Mouse (Mus musculus) limb, embryonic 14.5 days (tissue): ENCODE measurements around the gene Cox7a2l. TPM values are rescaled to one million over a fixed set of nuclear protein-coding genes. Genes with fewer than 3 reads are reported as not detected.

Experiments used
- ATAC-seq: fragments of 200-750 bp; cut with Nextera tagmentation; 2 replicates; pipeline ENCODE4 v1.8.0; 2017; ENCODE audit warnings: low read depth, moderate number of reproducible peaks, moderate TSS enrichment; ENCODE audit not compliant: low FRiP score
- DNase-seq: peaks from one replicate; pipeline ENCODE4 v3.0.0-alpha.2; 2015; ENCODE audit warnings: low spot score
- H3K27ac ChIP-seq: fragments of 300-500 bp; sonication (generic); replicated peaks from 2 replicates; pipeline ENCODE4 v1.5.1; 2014; ENCODE audit warnings: low read depth, mild to moderate bottlenecking, low read length, moderate library complexity, mixed read lengths
- H3K27me3 ChIP-seq: fragments of 300-500 bp; sonication (generic); 2 replicates; pipeline ENCODE4 v1.6.1; 2014; ENCODE audit warnings: low read length, mixed read lengths; ENCODE audit not compliant: control insufficient read depth, insufficient read depth
- H3K36me3 ChIP-seq: fragments of 300-500 bp; sonication (generic); 2 replicates; pipeline ENCODE4 v1.6.1; 2014; ENCODE audit warnings: mild to moderate bottlenecking, low read length, moderate library complexity, mixed read lengths; ENCODE audit not compliant: control insufficient read depth, insufficient read depth
- H3K4me1 ChIP-seq: fragments of 300-500 bp; sonication (generic); 2 replicates; pipeline ENCODE4 v1.6.1; 2014; ENCODE audit warnings: antibody characterized with exemption, low read length, mixed read lengths; ENCODE audit not compliant: control insufficient read depth, insufficient read depth
- H3K4me2 ChIP-seq: fragments of 300-500 bp; sonication (generic); replicated peaks from 2 replicates; pipeline ENCODE4 v1.6.1; 2014; ENCODE audit warnings: low read depth, mild to moderate bottlenecking, low read length, moderate library complexity; ENCODE audit not compliant: severe bottlenecking
- H3K4me3 ChIP-seq: fragments of 300-500 bp; sonication (generic); replicated peaks from 2 replicates; pipeline ENCODE4 v1.5.1; 2014; ENCODE audit warnings: low read length
- H3K9ac ChIP-seq: fragments of 300-500 bp; sonication (generic); 2 replicates; pipeline ENCODE4 v1.6.1; 2014; ENCODE audit warnings: mild to moderate bottlenecking, low read depth, low read length, moderate library complexity; ENCODE audit not compliant: severe bottlenecking
- H3K9me3 ChIP-seq: fragments of 300-500 bp; sonication (generic); 2 replicates; pipeline ENCODE4 v1.6.1; 2016; ENCODE audit warnings: low read length; ENCODE audit not compliant: control insufficient read depth
- POLR2A ChIP-seq: fragments of 200-500 bp; IDR thresholded peaks from 2 replicates; pipeline ENCODE4 v1.8.0; 2012; ENCODE audit warnings: inconsistent platforms, mild to moderate bottlenecking, moderate library complexity, borderline replicate concordance; ENCODE audit not compliant: insufficient read depth, insufficient read length; ENCODE audit errors: extremely low read depth
- WGBS: fragments of 180-500 bp; shearing (Covaris S2); extraction: QIAGEN DNeasy Blood & Tissue Kit; methylation state at CpG from one replicate; pipeline ENCODE4 v1.1.7; 2014; 5-methylcytosine and 5-hydroxymethylcytosine counted together
- polyA plus RNA-seq, 2 experiments: library from polyadenylated mRNA; depleted of rRNA in 1 of 2; stranded (reverse) in 1 of 2; unstranded in 1 of 2; fragments of >200 nt; fragmentation: Nextera tagmentation in 1 of 2; extraction: Ambion mirVana in 1 of 2; gene quantifications; 2 replicates each; pipeline versions ENCODE4 v1.2.1 to v1.2.3; 2012 to 2014

Cox7a2l gene
- polyA plus RNA-seq, 2 experiments = 185 to 195 TPM

DNA sequence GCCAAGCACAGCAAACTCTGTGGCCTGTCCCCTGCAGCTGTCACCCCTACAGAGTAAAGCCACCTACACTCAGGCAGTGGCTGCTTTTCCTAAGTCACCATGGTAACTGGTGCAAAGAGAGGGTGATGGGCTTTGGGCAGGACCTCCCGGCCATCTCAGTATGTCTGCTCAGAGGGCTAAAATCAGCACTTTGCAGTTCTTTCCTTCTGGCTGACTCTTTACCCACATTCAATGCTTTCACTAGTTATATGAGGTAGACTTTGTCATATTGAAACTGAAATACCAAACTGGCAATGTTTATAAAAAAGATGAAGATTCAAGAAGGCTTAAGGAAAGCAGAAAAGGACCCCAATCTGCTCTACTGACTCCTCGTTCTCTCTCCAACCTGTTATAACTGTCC is 33.3 kb downstream of the Cox7a2l start:
- H3K27ac ChIP-seq = no peak overlapping the region
- H3K4me2 ChIP-seq = no peak overlapping the region
- peaks cover 33% of the 10 kb centered on the region for H3K36me3 ChIP-seq
- TF ChIP-seq POLR2A = no peak
- no peak overlapping the region for H3K4me3 ChIP-seq
- no peak for ATAC-seq
- DNase-seq = no peak
- H3K27me3 ChIP-seq = no peaks in the 10 kb centered on the region
- 90% methylated on average over 2 of the region's 2 CpGs for WGBS
- H3K9me3 ChIP-seq = no peaks in the 10 kb centered on the region
- H3K4me1 ChIP-seq = no peaks in the 10 kb centered on the region
- H3K9ac ChIP-seq = no peak overlapping the region

DNA sequence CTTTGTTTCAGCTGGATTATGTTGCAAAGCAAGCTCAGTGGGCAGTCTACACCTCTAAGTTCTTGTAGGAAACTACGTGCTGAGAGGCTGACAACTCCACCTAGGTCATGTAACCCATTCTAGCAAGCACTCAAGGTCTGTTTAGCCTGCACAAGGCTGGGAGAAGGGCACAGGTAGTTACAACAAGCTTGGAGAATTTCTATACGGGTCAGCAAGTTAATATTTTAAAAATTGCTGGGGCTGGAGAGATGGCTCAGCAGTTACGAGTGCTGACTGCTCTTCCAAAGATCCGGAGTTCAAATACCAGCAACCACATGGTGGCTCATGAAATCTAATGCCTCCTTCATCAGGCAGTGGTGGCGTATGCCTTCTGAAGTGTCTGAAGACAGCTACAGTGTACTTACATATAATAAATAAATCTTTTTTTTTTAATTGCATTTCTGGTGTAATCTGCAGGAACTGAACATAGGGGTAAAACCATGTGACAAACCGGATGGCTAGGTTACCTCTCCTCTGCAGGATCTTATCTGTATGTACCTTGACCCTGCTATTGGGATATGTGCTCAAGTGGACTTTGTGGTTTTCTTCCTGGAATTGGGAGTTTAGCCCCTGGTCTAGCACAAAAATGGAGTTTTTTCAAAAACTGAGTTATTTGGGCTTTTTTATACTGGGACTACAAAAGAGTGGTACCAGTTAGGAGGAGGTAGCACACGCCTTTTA is 34.2 kb downstream of the Cox7a2l start:
- H3K9ac ChIP-seq = no peak overlapping the region
- TF ChIP-seq POLR2A = no peak
- H3K4me3 ChIP-seq = no peak overlapping the region
- no peak for ATAC-seq
- no peak overlapping the region for H3K27ac ChIP-seq
- WGBS = 93% methylated on average over 7 of the region's 7 CpGs
- H3K36me3 ChIP-seq = peaks cover 41% of the 10 kb centered on the region
- DNase-seq = no peak
- H3K9me3 ChIP-seq = no peaks in the 10 kb centered on the region
- H3K4me2 ChIP-seq = no peak overlapping the region
- H3K4me1 ChIP-seq = no peaks in the 10 kb centered on the region
- H3K27me3 ChIP-seq = no peaks in the 10 kb centered on the region

DNA sequence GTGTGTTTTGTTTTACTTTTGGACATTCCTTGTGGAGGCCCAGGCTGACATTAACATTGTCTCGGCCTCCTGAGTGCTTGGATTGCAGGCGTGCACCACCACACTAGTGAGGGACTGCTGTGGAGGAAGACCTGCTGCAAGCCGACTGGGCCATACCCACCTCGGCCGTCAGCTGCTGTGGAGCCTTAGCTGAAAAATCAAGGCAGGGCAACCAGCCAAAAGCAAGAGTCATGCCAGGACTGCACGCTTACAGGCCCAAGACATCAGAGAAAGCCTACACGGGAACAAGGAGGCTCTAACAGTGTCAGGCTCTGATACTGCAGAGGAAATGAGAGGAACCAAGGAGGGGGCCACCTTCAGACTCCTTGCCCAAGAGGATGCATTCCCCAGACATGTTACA is 35.6 kb downstream of the Cox7a2l start:
- H3K4me1 ChIP-seq = no peaks in the 10 kb centered on the region
- DNase-seq (no peak), ATAC-seq (no peak)
- H3K9me3 ChIP-seq = no peaks in the 10 kb centered on the region
- WGBS = 88% methylated on average over 7 of the region's 7 CpGs
- H3K4me2 ChIP-seq = no peak overlapping the region
- no peak overlapping the region for H3K9ac ChIP-seq
- peaks cover 54% of the 10 kb centered on the region for H3K36me3 ChIP-seq
- H3K27ac ChIP-seq = no peak overlapping the region
- no peak overlapping the region for H3K4me3 ChIP-seq
- no peak for TF ChIP-seq POLR2A
- no peaks in the 10 kb centered on the region for H3K27me3 ChIP-seq

DNA sequence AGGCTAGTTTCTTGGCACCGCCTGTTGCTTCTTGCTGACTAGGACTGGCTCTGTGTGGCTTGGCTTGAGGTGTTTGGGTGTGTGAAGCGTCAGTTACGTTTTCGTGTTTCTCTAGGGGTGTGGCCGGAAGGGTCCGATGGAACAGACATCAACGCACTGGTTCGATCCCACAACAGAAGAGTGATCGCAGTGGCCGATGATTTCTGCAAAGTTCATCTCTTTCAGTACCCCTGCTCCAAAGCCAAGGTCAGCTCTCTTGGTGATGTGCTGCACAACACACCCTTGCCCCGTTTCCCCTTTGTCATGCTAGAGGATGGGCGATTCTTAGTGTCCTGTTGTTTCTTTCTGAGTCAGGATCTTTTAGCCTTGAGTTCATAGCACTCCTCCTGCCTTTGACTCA is 40.0 kb downstream of the Cox7a2l start:
- no peak overlapping the region for H3K4me2 ChIP-seq
- no peak for TF ChIP-seq POLR2A
- DNase-seq (no peak), ATAC-seq (no peak)
- H3K9ac ChIP-seq = no peak overlapping the region
- no peaks in the 10 kb centered on the region for H3K9me3 ChIP-seq
- peaks cover 87% of the 10 kb centered on the region for H3K36me3 ChIP-seq
- H3K27me3 ChIP-seq = no peaks in the 10 kb centered on the region
- WGBS = 93% methylated on average over 12 of the region's 12 CpGs
- no peak overlapping the region for H3K27ac ChIP-seq
- H3K4me3 ChIP-seq = no peak overlapping the region
- H3K4me1 ChIP-seq = no peaks in the 10 kb centered on the region

DNA sequence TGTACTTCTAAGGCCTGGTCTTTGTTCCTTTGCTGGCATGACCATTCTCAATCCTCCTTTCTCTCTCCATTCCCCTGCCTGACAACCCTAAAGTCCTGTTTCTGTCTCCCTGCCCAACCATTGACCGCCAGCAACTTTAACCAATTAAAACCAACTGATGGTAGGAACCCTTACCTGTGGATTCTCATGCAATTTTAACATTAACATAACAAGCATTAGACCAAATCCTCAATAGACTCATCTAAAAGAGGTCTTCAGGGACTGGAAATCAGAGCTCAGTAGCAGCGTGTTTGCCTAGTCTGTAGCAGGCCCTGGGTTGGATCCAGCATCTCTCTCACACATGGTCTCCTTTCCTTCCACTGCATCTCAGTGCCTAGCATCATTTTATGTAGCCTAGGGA is 47.5 kb downstream of the Cox7a2l start:
- no peak overlapping the region for H3K4me2 ChIP-seq
- ATAC-seq = no peak

DNA sequence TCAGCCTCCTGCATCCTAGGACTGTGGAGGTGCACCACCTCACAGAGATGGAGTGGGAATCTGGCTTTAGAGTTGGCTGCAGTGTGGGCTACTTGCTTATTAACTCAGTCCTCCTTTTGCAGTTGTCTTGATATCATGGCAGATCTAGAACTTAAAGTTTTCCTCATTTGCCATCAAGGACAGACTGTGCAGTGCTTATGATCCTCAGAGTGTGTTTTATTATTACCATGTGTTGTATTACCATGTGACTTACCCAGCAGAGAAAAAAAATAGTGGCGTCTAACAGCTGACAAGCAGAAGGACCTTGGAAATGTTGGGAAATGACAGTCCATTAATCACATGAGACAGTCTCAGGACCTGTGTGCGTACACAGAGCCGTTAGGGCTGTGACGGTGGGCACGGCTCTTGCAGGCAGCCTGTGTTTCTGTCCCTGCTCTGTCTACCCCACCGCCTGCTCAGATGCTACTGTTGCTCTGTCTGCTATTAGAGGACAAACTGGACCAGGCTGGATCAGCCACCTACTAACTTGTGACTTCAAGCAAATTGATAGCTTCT is 50.4 kb downstream of the Cox7a2l start:
- Histone ChIP-seq H3K4me2 (no peak overlapping the region), H3K27ac (no peak overlapping the region), H3K9ac (no peak overlapping the region), H3K4me1 (no peaks in the 10 kb centered on the region), H3K4me3 (no peak overlapping the region), H3K27me3 (no peaks in the 10 kb centered on the region), H3K36me3 (peaks cover 68% of the 10 kb centered on the region), H3K9me3 (no peaks in the 10 kb centered on the region)
- TF ChIP-seq POLR2A = no peak
- DNase-seq (no peak), ATAC-seq (no peak)
- 63% methylated on average over 6 of the region's 6 CpGs for WGBS

More for the DNA sequence above, 47.5 kb downstream of the Cox7a2l start:
- Histone ChIP-seq H3K9me3 (no peaks in the 10 kb centered on the region), H3K9ac (no peak overlapping the region), H3K27ac (no peak overlapping the region), H3K4me1 (no peaks in the 10 kb centered on the region), H3K27me3 (no peaks in the 10 kb centered on the region), H3K4me3 (no peak overlapping the region), H3K36me3 (peaks cover 72% of the 10 kb centered on the region)
- TF ChIP-seq POLR2A = no peak
- WGBS = 94% methylated on average over 2 of the region's 2 CpGs
- no peak for DNase-seq
